Mouse (Mus musculus): ENCODE measurements around the gene Krtcap2. TPM values are rescaled to one million over a fixed set of nuclear protein-coding genes. Genes with fewer than 3 reads are reported as not detected.

The Krtcap2 gene
- 244 and 262 TPM in 2 replicates for polyA plus RNA-seq (2016; fragmentation: Nextera tagmentation; extraction: Ambion mirVana)

DNA sequence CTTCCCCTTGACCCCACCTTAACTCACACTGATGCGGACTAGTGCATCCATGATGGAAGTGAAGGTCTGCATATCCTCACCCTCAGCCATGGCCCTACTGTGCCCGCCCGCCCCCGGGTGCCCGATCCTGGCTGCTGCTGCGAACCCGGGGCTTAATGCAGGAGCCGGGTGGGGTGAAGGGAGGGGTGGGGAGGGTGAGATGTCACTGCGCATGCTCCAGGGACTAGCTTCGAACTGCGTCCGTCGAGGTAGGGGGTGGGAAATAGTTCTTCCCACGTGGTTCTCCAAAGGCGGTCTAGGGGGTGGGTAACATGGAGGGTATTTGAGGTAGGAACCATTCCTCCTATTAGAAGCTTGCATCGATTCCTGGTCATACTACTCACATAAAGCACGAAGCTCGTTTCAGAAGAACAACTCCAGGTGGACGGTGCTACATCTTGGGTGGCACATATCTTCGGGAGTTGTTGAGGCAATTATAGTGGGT, at the start of gene Krtcap2:
Gene Krtcap2 (plus strand): TSS at position 279 of the 484 bp plus-strand sequence.
- Histone ChIP-seq H3K27me3 (replicated peaks; ENCODE audit: low read depth, poor library complexity, severe bottlenecking) (peaks cover 30% of the 10 kb centered on the region), H3K36me3 (replicated peaks) (peaks cover 29% of the 10 kb centered on the region), H3K9me3 (no peaks in the 10 kb centered on the region), H3K4me1 (peaks cover 57% of the 10 kb centered on the region), H3K27ac (replicated peaks) (peak within 1 kb of the TSS; percentile 88), H3K4me3 (peak within 1 kb of the TSS; percentile 68)
- DNase-seq (ENCODE audit: low spot score): peak; percentile 56
- 3% methylated on average over 20 of the region's 20 CpGs for WGBS

DNA sequence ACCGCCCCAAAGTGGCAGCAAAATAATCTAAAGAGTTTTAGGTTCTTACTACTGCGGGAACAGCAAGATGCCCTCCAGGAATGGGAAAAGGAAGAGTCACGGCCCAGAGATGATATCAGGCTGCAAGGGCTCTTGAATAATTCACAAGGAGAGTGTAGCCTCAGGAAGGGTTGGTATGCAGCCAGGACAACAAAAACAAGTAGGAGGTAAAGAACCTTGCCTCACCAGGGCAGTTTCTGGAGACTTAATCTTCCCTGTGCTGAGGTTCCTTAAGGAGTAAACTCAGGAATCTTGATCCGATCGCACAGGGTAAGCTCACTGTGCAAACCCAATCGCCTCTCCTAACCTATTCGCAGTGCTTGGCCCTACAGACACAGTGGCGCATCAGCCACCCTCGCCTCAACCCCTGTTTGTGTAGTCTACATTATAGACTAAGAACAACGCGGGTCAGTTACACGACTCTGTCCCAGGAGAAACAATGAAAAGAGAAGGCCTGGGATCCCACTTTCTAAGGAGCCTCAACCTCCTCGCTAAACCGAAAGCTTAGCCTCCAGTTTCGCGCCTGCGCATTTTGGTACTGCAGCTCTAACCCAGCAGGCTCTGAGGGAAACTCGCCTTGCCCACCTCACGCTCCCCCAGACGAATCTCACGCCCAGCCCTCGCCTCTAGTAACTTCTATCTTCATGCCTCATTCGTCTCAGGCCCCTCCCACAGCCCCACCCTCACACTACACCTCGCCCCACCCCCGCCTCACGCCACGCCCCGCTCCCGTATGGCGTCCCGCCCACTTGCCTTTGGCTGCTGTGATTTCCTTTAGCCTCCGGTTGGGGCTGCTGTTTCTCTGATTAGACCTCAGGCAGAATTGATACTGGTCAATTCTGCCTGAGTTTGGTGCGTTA, 49.5 kb upstream of the Krtcap2 start:
- H3K4me3 ChIP-seq: peak overlapping the region; percentile 54
- 7% methylated on average over 33 of the region's 33 CpGs for WGBS

DNA sequence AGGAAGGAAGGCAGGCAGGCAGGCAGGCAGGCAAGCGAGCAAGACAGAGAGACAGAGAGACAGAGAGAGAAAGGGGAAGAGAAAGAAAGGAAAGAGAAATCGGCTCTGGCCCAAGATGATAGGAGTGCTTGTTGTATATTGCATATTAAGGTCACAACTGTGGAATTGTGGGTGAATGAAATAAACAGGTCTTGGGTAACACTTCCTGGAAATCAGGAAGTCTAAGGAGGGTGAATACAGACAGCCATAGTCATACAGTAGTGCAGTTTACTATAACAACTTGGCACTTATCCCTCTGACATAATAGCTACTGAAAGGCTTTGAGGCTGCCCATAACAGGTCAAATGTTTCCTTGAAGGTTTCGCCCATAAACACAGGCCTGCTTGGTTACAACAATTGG, 45.9 kb upstream of the Krtcap2 start:
- 81% methylated on average over 3 of the region's 3 CpGs for WGBS
- Histone ChIP-seq H3K27ac (replicated peaks) (no peak overlapping the region), H3K4me1 (peaks cover 25% of the 10 kb centered on the region), H3K9me3 (no peaks in the 10 kb centered on the region), H3K27me3 (replicated peaks; ENCODE audit: low read depth, poor library complexity, severe bottlenecking) (no peaks in the 10 kb centered on the region), H3K36me3 (replicated peaks) (peaks cover 7% of the 10 kb centered on the region), H3K4me3 (no peak overlapping the region)
- DNase-seq (ENCODE audit: low spot score): no peak

More for the DNA sequence above, 49.5 kb upstream of the Krtcap2 start:
- Histone ChIP-seq H3K27me3 (replicated peaks; ENCODE audit: low read depth, poor library complexity, severe bottlenecking) (no peaks in the 10 kb centered on the region), H3K36me3 (replicated peaks) (no peaks in the 10 kb centered on the region), H3K27ac (replicated peaks) (peak overlapping the region; percentile 83), H3K4me1 (peaks cover 19% of the 10 kb centered on the region), H3K9me3 (no peaks in the 10 kb centered on the region)
- peak; percentile 98 for DNase-seq (ENCODE audit: low spot score)

DNA sequence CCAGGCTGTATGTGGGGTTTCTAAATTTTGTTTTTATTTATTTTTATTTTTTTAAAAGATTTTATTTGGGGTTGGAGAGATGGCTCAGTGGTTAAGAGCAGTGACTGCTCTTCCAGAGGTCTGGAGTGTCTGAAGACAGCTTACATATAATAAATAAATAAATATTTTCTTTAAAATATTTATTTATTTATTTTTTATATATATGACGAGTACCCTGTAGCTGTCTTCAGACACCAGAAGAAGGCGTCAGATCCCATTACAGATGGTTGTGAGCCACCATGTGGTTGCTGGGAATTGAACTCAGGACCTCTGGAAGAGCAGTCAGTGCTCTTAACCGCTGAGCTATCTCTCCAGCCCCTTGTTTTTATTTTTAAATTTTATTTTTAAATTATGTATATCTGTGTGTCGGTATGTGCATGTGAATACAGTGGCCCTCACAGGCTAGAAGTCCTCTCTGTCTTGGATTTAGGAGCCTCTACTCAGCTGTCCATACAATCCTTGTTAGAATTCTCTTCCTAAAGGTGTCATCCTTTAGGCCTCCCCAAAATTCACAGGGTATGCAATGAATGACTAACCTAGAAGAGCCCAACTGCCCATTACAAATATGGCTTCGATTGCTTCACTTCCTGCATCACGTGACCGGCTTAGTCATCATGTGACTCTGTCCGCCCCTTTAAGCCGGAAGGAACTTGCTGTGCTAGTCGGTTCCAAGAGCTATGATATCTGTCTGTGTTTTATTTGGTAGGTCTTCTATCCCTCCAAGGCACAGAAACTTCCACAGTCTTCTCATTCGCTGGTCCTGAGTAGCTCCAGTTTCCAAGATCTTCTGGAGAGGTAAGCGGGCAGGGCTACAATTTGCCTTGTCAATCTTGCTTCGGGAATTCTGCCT, 43.3 kb upstream of the Krtcap2 start, which contains the start of gene Gba:
Gene Gba (plus strand): TSS at position 676 of the 889 bp plus-strand sequence.
- Histone ChIP-seq H3K4me1 (peaks cover 6% of the 10 kb centered on the region), H3K9me3 (no peaks in the 10 kb centered on the region), H3K27ac (replicated peaks) (peak within 1 kb of the TSS; percentile 31; the same call in 1 of the 2 replicates), H3K27me3 (replicated peaks; ENCODE audit: low read depth, poor library complexity, severe bottlenecking) (no peaks in the 10 kb centered on the region), H3K36me3 (replicated peaks) (peaks cover 34% of the 10 kb centered on the region), H3K4me3 (peak within 1 kb of the TSS; percentile 59)
- WGBS: 27% methylated on average over 13 of the region's 13 CpGs
- peak; percentile 87 for DNase-seq (ENCODE audit: low spot score)

GRCm38 (mm10) chr3:89203142-89203514, 42.6 kb upstream of the Krtcap2 start:
- peaks cover 40% of the 10 kb centered on the region for H3K36me3 ChIP-seq (replicated peaks)
- H3K4me3 ChIP-seq: peak overlapping the region; percentile 59
- no peak for DNase-seq (ENCODE audit: low spot score)
- 40% methylated on average over 5 of the region's 5 CpGs for WGBS
- H3K27me3 ChIP-seq (replicated peaks; ENCODE audit: low read depth, poor library complexity, severe bottlenecking): no peaks in the 10 kb centered on the region
- H3K4me1 ChIP-seq: peaks cover 6% of the 10 kb centered on the region
- H3K9me3 ChIP-seq: no peaks in the 10 kb centered on the region
- H3K27ac ChIP-seq (replicated peaks): peak overlapping the region; percentile 31; the same call in 1 of the 2 replicates

GRCm38 (mm10) chr3:89206079-89206478, 39.7 kb upstream of the Krtcap2 start:
- Histone ChIP-seq H3K27ac (replicated peaks) (no peak overlapping the region), H3K36me3 (replicated peaks) (peaks cover 69% of the 10 kb centered on the region), H3K4me1 (peaks cover 6% of the 10 kb centered on the region), H3K27me3 (replicated peaks; ENCODE audit: low read depth, poor library complexity, severe bottlenecking) (no peaks in the 10 kb centered on the region), H3K4me3 (no peak overlapping the region), H3K9me3 (no peaks in the 10 kb centered on the region)
- WGBS: 94% methylated on average over 7 of the region's 7 CpGs
- DNase-seq (ENCODE audit: low spot score): no peak

GRCm38 (mm10) chr3:89206695-89207094, 39.1 kb upstream of the Krtcap2 start:
- peaks cover 6% of the 10 kb centered on the region for H3K4me1 ChIP-seq
- WGBS: 86% methylated on average over 2 of the region's 2 CpGs
- no peak for DNase-seq (ENCODE audit: low spot score)
- H3K27ac ChIP-seq (replicated peaks): no peak overlapping the region
- H3K9me3 ChIP-seq: no peaks in the 10 kb centered on the region
- H3K27me3 ChIP-seq (replicated peaks; ENCODE audit: low read depth, poor library complexity, severe bottlenecking): no peaks in the 10 kb centered on the region
- peaks cover 75% of the 10 kb centered on the region for H3K36me3 ChIP-seq (replicated peaks)
- no peak overlapping the region for H3K4me3 ChIP-seq

DNA sequence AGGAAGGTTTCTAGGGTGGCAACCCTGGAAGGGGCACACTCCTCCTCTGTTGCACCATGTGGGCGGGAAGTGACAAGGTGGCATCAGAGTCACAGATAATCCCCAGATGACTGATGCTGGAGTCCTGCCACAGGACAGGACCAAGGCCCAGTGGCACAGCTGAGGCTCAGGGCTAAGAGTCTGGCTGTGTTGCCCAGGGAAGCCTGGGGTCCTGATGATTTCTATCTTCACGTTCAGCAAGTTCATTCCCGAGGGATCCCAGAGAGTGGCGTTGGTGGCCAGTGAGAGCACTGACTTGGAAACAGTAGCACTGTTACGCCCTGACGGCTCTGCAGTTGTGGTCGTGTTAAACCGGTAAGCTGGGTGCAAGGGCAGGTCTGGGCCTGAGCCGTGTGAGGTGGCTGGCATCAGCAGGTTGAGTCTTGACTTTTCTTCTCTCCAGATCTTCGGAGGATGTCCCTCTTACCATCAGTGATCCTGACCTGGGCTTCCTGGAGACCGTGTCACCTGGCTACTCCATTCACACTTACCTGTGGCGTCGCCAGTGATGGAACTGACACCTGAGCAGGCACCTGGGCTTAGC, 37.6 kb upstream of the Krtcap2 start:
- 93% methylated on average over 13 of the region's 13 CpGs for WGBS
- Histone ChIP-seq H3K27ac (replicated peaks) (no peak overlapping the region), H3K4me3 (no peak overlapping the region), H3K9me3 (no peaks in the 10 kb centered on the region), H3K27me3 (replicated peaks; ENCODE audit: low read depth, poor library complexity, severe bottlenecking) (no peaks in the 10 kb centered on the region), H3K36me3 (replicated peaks) (peaks cover 75% of the 10 kb centered on the region), H3K4me1 (peaks cover 12% of the 10 kb centered on the region)
- no peak for DNase-seq (ENCODE audit: low spot score)

DNA sequence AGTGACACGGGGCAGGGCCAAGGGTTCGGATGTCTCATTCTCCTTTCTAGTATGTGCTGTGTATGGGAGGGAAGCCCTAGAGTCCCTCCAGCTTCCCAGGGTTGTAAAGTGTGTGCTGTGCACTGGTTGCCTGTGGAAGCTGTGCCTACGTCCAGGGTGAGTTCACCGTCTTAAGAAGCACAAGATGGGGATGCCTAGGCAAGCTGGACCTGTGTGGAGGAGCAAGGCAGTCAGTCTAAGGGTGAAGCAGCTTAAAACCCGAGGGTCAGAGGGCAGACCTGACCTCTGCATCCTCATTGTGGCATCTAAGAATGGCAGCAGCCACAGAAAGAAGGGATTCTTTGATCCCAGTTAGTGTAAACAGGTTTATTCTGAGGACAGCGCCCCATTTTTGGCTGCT, 37.0 kb upstream of the Krtcap2 start:
- Histone ChIP-seq H3K4me1 (peaks cover 9% of the 10 kb centered on the region), H3K4me3 (no peak overlapping the region), H3K27me3 (replicated peaks; ENCODE audit: low read depth, poor library complexity, severe bottlenecking) (no peaks in the 10 kb centered on the region), H3K27ac (replicated peaks) (no peak overlapping the region), H3K36me3 (replicated peaks) (peaks cover 75% of the 10 kb centered on the region), H3K9me3 (no peaks in the 10 kb centered on the region)
- DNase-seq (ENCODE audit: low spot score): no peak
- WGBS: 90% methylated on average over 6 of the region's 6 CpGs

GRCm38 (mm10) chr3:89209731-89210130, 36.0 kb upstream of the Krtcap2 start:
- Histone ChIP-seq H3K4me3 (no peak overlapping the region), H3K4me1 (peaks cover 19% of the 10 kb centered on the region), H3K36me3 (replicated peaks) (peaks cover 69% of the 10 kb centered on the region), H3K9me3 (no peaks in the 10 kb centered on the region), H3K27ac (replicated peaks) (no peak overlapping the region), H3K27me3 (replicated peaks; ENCODE audit: low read depth, poor library complexity, severe bottlenecking) (no peaks in the 10 kb centered on the region)
- WGBS: 90% methylated on average over 7 of the region's 7 CpGs
- DNase-seq (ENCODE audit: low spot score): no peak

DNA sequence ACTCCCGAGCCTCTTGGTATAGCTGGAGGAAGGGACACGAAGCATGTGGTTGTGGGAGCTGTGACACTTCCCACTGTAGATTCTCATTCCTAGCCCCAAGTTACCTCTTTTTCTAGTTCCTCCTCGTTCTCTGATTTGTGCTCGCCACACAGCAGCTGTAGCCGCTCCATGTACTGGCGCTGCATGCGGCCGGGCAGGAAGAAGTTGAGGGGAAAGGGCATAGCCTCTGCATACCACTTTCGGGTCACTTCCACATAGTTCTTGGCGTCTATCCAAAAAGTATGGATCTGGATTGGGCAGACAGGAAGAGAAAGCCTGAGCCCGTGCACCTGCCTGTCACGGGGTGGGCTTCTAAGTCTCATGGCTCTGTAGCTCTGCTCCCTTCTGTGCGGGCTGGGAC, 35.6 kb upstream of the Krtcap2 start:
- H3K36me3 ChIP-seq (replicated peaks): peaks cover 64% of the 10 kb centered on the region
- no peak overlapping the region for H3K4me3 ChIP-seq
- H3K27me3 ChIP-seq (replicated peaks; ENCODE audit: low read depth, poor library complexity, severe bottlenecking): no peaks in the 10 kb centered on the region
- no peak for DNase-seq (ENCODE audit: low spot score)
- no peak overlapping the region for H3K27ac ChIP-seq (replicated peaks)
- 89% methylated on average over 13 of the region's 13 CpGs for WGBS
- H3K9me3 ChIP-seq: no peaks in the 10 kb centered on the region
- peaks cover 23% of the 10 kb centered on the region for H3K4me1 ChIP-seq

DNA sequence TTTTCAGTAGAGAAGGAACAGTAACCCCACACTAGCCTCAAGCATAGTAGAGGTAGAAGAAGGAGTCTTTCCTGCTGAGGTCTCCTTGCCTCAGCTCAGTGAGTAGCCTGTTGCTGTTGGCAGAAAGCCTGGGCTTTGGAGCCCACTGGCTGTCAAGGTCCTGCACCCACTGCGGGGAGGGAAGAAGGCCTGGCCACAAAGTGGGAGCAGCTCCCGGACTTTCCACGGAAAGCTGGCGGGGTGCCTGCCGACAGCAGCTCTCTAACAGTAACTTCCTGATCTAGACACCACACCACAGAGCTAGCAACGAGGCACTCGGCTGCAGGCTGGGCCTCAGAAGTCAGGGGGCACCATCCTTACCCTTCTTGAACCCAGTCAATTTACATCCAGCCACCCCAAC, 35.0 kb upstream of the Krtcap2 start:
- peaks cover 59% of the 10 kb centered on the region for H3K36me3 ChIP-seq (replicated peaks)
- H3K27ac ChIP-seq (replicated peaks): no peak overlapping the region
- WGBS: 86% methylated on average over 7 of the region's 7 CpGs
- H3K4me3 ChIP-seq: no peak overlapping the region
- DNase-seq (ENCODE audit: low spot score): no peak
- no peaks in the 10 kb centered on the region for H3K9me3 ChIP-seq
- peaks cover 29% of the 10 kb centered on the region for H3K4me1 ChIP-seq
- no peaks in the 10 kb centered on the region for H3K27me3 ChIP-seq (replicated peaks; ENCODE audit: low read depth, poor library complexity, severe bottlenecking)
